Mouse (Mus musculus) embryo, embryonic 9.5 days (tissue): ENCODE results near the gene Baz2b.

Experiments
- DNase-seq: peaks from one replicate; pipeline ENCODE4 v3.0.0-alpha.2; 2017; ENCODE audit errors: extremely low spot score

Gene Baz2b

GRCm38 (mm10) chr2:60209703-60210651 lies at the start of gene Baz2b, which contains the start of gene March7:
TSS of gene Baz2b (minus strand) at chr2:60209839.
TSS of gene March7 (plus strand) at chr2:60209887.
- DNase-seq, result peak; percentile 85

- no peak for DNase-seq
Measured at GRCm38 (mm10) chr2:60259186-60259585, 49.5 kb upstream of the Baz2b start.

GRCm38 (mm10) chr2:60256751-60257150 lies 47.1 kb upstream of the Baz2b start:
- DNase-seq, result no peak

- DNase-seq, result no peak
Measured at GRCm38 (mm10) chr2:60253506-60253905, 43.9 kb upstream of the Baz2b start.

GRCm38 (mm10) chr2:60252782-60253181 lies 43.1 kb upstream of the Baz2b start:
- DNase-seq, result no peak

- DNase-seq, result no peak
Measured at GRCm38 (mm10) chr2:60234506-60234905, 24.9 kb upstream of the Baz2b start.

- no peak for DNase-seq
Measured at GRCm38 (mm10) chr2:60233147-60233546, 23.5 kb upstream of the Baz2b start.

- DNase-seq, result no peak
Measured at GRCm38 (mm10) chr2:60230361-60230760, 20.7 kb upstream of the Baz2b start.

GRCm38 (mm10) chr2:60228470-60228869 lies 18.8 kb upstream of the Baz2b start:
- DNase-seq, result no peak

- no peak for DNase-seq
Measured at GRCm38 (mm10) chr2:60223489-60223888, 13.8 kb upstream of the Baz2b start.

GRCm38 (mm10) chr2:60221954-60222353 lies 12.3 kb upstream of the Baz2b start:
- DNase-seq, result no peak

- no peak for DNase-seq
Measured at GRCm38 (mm10) chr2:60221236-60221635, 11.6 kb upstream of the Baz2b start.

GRCm38 (mm10) chr2:60217620-60218019 lies 8.0 kb upstream of the Baz2b start:
- DNase-seq, result no peak

- no peak for DNase-seq
Measured at GRCm38 (mm10) chr2:60216547-60217153, 7.0 kb upstream of the Baz2b start.

GRCm38 (mm10) chr2:60214683-60215082 lies 5.0 kb upstream of the Baz2b start:
- DNase-seq, result no peak

GRCm38 (mm10) chr2:60212488-60212887 lies 2.8 kb upstream of the Baz2b start:
- DNase-seq, result no peak

- DNase-seq, result no peak
Measured at GRCm38 (mm10) chr2:60210821-60211220, 1.2 kb upstream of the Baz2b start.

- DNase-seq, result peak; percentile 66
Measured at GRCm38 (mm10) chr2:60209122-60209611, 472 bp downstream of the Baz2b start.

GRCm38 (mm10) chr2:60205795-60206194 lies 3.8 kb downstream of the Baz2b start:
- DNase-seq, result no peak

GRCm38 (mm10) chr2:60204162-60204561 lies 5.5 kb downstream of the Baz2b start:
- DNase-seq, result no peak

GRCm38 (mm10) chr2:60203733-60204132 lies 5.9 kb downstream of the Baz2b start:
- DNase-seq, result no peak

- DNase-seq, result no peak
Measured at GRCm38 (mm10) chr2:60202900-60203530, 6.6 kb downstream of the Baz2b start.
